Mouse (Mus musculus) myocyte (in vitro differentiated cells): ENCODE data around the gene Adcy4.

ENCODE experiments used
- CEBPB ChIP-seq: IDR thresholded peaks from 2 replicates; pipeline ENCODE4 v1.6.1; 2011; ENCODE audit warnings: mild to moderate bottlenecking, moderate library complexity; ENCODE audit not compliant: poor library complexity, insufficient read depth, severe bottlenecking
- SRF ChIP-seq: IDR thresholded peaks from one replicate; pipeline ENCODE4 v1.6.1; 2011; ENCODE audit warnings: low read depth; ENCODE audit not compliant: control insufficient read depth, insufficient read length

GRCm38 (mm10) chr14:55757566-55757965 lies 26.3 kb downstream of the Adcy4 start:
- no peak for TF ChIP-seq SRF
- TF ChIP-seq CEBPB, result no peak
